Mouse (Mus musculus) NIH3T3 (cell line): ENCODE measurements around the gene Gtse1.
"Not testable (repeated sequence)": the region's sequence is repeated elsewhere in the genome, so short reads cannot be mapped to it uniquely, and the experiment has no call there.

Source experiments
- DNase-seq: peaks from one replicate; pipeline ENCODE4 v3.0.0-alpha.2; 2012; ENCODE audit warnings: low read depth

Gene Gtse1

GRCm38 (mm10) chr15:85859490-85860031 is at the start of gene Gtse1:
Gene Gtse1 (plus strand): TSS chr15:85859745.
- DNase-seq: peak; percentile 97

GRCm38 (mm10) chr15:85810462-85810805 is 49.1 kb upstream of the Gtse1 start:
- DNase-seq: no peak

DNA sequence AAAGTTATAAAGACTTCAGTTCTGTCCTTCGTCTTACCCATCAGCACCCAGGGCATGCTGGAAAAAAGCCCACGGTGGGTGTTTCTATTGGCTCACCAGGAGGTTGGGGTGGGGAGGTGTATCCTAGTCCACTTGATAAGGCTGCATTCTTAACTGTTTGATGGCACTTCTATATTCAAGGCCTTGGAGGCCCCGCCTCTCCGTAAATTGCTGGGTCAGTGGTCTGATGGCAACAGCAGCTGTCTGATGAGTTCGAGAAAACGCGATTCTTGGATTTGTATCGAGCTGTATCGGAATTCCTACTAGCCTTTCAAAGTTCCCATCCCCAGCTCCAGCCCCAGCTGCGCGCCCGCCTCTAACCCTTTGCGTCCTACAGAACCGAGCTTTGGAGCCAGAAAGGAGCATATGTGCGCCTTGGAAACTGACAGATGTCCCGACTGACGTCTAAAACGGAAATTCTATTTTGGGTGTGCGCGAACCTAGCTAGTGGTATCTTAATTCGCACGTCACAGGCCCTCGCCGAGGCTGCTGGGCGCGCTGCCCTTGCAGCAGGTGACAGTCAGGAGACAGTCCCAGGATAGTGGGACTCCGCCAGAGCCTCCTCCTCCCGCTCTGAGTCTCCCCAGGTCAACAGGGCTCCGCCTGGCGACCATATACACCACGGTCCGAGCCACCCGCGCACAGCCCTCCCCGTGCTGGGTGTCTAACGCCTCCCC is 48.6 kb upstream of the Gtse1 start:
- DNase-seq: peak; percentile 62

- peak; percentile 99 for DNase-seq
These were observed 47.8 kb upstream of the Gtse1 start, which contains the start of gene Cdpf1 for GRCm38 (mm10) chr15:85811535-85812277. Gene Cdpf1 (minus strand): TSS chr15:85811697.

- no peak for DNase-seq
These were observed 46.1 kb upstream of the Gtse1 start for GRCm38 (mm10) chr15:85813428-85813827.

- DNase-seq: no peak
These were observed 38.1 kb upstream of the Gtse1 start, which contains the start of gene Pkdrej for GRCm38 (mm10) chr15:85821203-85822010. Gene Pkdrej (minus strand): TSS chr15:85821734.

- no peak for DNase-seq
These were observed 37.6 kb upstream of the Gtse1 start for GRCm38 (mm10) chr15:85822011-85822359.

DNA sequence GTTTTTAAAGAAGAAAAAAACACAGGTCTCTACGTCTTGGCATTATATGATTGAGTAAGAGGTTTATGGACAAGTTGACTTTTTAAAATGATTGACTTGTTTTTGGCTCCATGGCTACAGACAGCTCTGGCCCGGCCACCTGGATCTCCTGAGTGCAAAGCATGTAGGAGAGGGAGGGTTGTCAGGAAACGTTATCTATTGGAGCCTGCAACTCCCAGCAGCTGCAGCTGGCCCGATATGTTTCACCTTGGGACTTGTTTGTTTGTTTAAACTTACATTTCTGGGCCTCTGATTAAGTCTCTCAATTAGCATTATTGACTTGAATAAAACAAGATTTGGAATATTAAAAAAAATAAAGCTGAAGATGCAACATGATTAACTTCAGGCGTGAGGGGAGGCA is 32.9 kb upstream of the Gtse1 start:
- no peak for DNase-seq

DNA sequence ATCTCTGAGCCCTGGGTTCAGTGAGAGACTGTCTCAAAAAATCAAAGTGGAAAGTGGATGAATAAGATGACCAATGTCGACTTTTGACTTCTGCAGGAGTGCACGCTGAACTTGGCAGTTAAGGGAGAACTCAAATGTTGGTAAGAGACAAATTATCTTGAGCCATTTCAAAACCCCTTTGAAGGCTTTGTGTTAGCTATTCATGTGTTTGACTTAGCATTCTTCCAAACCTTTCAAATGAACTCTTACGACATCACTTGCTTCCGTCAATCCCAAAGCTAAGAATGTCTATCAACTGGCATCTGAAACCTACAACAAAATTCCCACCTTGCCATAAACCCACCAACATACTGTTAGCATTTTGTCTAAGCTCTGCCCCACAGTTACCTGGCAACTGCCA is 31.5 kb upstream of the Gtse1 start:
- DNase-seq: no peak

- no peak for DNase-seq
These were observed 30.1 kb upstream of the Gtse1 start for GRCm38 (mm10) chr15:85829470-85829869.

- DNase-seq: peak; percentile 46
These were observed 27.5 kb upstream of the Gtse1 start, which contains the start of gene Ttc38 for GRCm38 (mm10) chr15:85831954-85832590. Gene Ttc38 (plus strand): TSS chr15:85832306.

- no peak for DNase-seq
These were observed 26.9 kb upstream of the Gtse1 start for GRCm38 (mm10) chr15:85832599-85832998.

- DNase-seq: peak; percentile 8
These were observed 24.2 kb upstream of the Gtse1 start for GRCm38 (mm10) chr15:85835335-85835734.

DNA sequence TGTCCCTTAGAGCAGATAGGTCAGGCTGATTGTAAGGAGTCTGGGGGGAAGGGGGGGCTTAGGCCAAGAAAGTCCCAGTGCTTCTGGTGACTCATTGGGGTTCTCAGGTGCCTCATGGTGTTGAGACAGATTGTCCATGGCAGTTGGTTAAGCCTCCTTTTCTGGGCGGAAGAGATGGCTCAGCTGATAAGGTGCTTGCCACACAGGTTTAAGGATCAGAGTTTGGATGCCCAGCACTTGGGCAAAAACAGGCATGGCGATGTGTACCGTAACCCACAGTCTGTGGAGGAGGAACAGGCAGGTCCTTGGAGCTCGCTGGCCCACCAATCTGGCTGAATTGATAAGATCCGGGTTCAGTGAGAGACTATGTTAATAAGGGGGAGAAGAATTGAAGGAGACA is 22.7 kb upstream of the Gtse1 start:
- no peak for DNase-seq

- peak; percentile 28 for DNase-seq
These were observed 18.6 kb upstream of the Gtse1 start for GRCm38 (mm10) chr15:85840983-85841382.

DNA sequence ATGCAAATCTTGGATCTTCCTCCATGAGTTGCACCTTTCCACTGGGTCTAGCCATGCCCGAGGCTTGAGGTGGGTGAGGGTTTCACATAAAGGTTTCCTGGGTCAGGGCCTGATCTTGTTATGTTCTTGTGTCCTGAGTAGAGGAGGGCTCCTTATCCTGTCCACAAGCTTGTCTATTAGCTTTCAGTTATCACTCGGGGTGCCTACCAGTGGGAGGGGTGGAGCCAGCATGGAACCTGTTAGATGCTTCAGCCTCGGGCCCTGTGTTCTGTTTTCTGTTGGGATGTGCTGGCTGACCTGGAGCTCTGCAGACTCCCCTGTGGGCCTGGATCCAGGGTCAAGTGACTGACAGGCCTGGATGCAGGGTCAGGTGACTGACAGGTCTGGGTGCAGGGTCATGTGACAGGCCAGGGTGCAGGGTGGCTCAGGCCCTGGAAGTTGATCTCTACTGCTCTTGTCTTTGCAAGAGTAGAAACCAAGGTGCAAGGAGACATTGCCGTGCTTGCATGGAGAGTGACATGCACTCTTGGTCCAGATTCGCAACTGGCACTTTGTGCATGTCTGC is 17.7 kb upstream of the Gtse1 start:
- no peak for DNase-seq

GRCm38 (mm10) chr15:85845071-85845470 is 14.5 kb upstream of the Gtse1 start:
- DNase-seq: no peak

DNA sequence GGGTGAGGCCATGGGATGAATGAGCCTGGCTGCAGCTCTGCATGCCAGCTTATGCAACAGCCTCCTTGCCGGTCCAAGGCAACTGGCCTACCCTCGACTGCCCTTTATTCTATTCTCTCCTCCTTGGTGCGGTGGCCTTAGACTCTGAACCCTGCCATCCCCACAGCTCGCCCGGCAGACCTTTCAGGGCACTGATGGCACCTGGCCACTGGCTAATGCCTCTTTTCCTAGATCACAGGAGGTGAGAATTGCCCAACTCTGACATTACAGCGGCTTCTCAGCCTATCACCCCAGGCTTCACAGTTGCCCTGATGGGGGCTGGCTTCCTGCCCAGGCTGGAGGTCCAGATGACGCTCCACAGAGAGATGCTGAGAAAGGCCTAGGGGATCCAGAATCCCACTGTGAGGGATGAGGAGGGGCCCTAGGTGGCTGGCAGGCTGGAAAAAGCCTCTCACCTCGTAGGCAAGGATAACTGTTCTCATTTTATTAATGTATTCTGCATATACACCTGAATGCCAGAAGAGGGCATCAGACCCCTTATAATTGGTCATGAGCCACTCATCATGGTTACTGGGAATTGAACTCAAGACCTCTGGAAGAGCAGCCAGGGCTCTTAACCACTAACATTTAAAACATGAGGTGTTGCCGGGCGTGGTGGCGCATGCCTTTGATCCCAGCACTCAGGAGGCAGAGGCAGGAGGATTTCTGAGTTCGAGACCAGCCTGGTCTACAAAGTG is 7.7 kb upstream of the Gtse1 start:
- DNase-seq: peak; percentile 10

DNA sequence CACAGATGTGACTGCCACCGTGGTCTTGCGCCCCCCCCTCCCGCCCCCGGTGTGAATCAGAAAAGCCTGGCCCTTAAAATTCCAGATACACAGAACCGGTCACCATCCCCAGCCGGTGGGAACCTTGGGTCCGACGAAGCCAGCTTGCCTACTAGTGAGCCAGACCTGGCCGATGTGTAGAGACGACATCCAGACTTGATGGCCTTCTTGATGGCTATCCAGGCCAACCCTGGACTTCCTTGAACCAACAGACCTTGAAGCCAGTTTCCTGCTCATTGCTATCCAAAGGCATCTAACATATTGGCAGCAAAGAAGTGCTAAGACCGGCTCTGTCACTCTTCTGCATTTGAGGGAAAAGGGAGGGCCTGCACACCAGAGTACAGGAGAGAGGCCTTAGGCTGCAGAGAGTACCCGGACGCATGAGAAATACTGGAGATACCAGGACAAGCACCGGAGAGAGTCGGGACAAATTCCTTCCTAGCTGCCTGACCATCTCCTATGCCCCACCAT is 510 bp upstream of the Gtse1 start:
- DNase-seq: no peak

- not testable (repeated sequence) for DNase-seq
These were observed 6.4 kb downstream of the Gtse1 start for GRCm38 (mm10) chr15:85865913-85866312.

DNA sequence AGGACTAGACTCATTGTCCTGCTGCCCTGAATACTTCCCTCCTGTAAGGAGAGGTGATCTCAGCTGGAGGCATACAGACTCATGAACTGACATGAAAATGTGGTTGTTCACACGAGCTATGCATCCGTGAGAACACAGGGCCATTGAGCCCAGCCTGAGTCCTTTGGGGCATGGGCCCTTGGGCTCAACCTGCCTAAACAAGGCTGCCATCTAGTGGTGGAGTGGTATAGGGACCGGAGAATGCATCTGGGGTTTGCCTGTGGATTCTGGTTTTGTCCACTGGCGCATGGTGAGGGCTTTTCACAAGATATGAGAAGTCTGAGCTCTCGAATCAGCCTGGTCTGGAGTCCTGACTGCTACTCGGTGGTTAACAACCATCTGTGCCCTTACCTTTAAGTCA is 8.2 kb downstream of the Gtse1 start:
- DNase-seq: peak; percentile 87
